Mouse (Mus musculus) brain, embryonic 14.5 days (tissue): ENCODE data around the gene Mroh8.

Experiments used
- CTCF ChIP-seq: fragments of 200-500 bp; IDR thresholded peaks from 2 replicates; pipeline ENCODE4 v1.5.1; 2012; ENCODE audit warnings: inconsistent platforms, mild to moderate bottlenecking, moderate library complexity, borderline replicate concordance; ENCODE audit not compliant: insufficient read depth, insufficient read length; ENCODE audit errors: extremely low read depth
- POLR2A ChIP-seq: fragments of 200-500 bp; IDR thresholded peaks from 2 replicates; pipeline ENCODE4 v1.6.1; 2012; ENCODE audit warnings: mild to moderate bottlenecking, inconsistent platforms, borderline replicate concordance; ENCODE audit not compliant: poor library complexity, insufficient read depth, insufficient read length, severe bottlenecking; ENCODE audit errors: extremely low read depth

DNA sequence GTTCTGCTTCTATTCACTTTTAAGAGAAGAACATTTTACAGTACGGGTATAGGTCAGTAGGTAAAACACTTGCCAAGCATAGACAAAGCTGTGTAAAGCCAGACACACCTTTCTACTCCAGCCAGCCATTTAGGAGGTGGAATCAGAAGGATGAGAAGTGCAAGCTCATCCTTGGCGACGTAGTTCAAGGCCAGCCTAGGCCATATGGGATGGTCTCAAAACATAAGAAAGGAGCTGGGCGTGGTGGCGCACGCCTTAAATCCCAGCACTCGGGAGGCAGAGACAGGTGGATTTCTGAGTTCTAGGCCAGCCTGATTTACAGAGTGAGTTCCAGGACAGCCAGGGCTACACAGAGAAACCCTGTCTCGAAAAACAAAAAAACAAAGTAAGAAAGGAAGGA is 30.3 kb upstream of the Mroh8 start:
- TF ChIP-seq POLR2A (no peak), CTCF (no peak)
